13 mouse cellular contexts compared by ENCODE assay signal in genomic region chr12:92508796-92509489, GRCm38 (mm10).
DNase-seq lines count a peak whose midpoint lies in the region; ATAC-seq and TF ChIP-seq lines count a peak whose summit lies in the region.
"Had no signal": no experiment of that assay in that cellular context is flagged by ENCODE, and none has a peak within 500 bp of the region (broad histone marks: within the 10 kb centered on the region; RNA-seq: fewer than 3 reads in every experiment).

No protein-coding gene starts in this region.

- no peaks in the 10 kb centered on the region for H3K27me3 ChIP-seq in intestine, postnatal 0 days (replicated peaks; ENCODE audit: control insufficient read depth, insufficient read depth, low read length)

- TF ChIP-seq CTCF in intestine, postnatal 0 days (IDR thresholded peaks at IDR 0.05; ENCODE audit: low read depth): no peak

- intact Hi-C loops in heart, postnatal 25 days (cut with DNase I): no loop called here

- H3K27ac ChIP-seq in intestine, postnatal 0 days (ENCODE audit: low read depth, low read length): no peak overlapping the region
- H3K27ac ChIP-seq: midbrain, embryonic 10.5 days had no signal

- H3K4me2 ChIP-seq in intestine, postnatal 0 days (replicated peaks; ENCODE audit: low read depth): no peak overlapping the region
- H3K4me2 ChIP-seq: liver, embryonic 11.5 days had no signal

- no peaks in the 10 kb centered on the region for H3K4me1 ChIP-seq in intestine, postnatal 0 days (replicated peaks; ENCODE audit: control insufficient read depth, insufficient read depth, low read length)
- H3K4me1 ChIP-seq: midbrain, embryonic 10.5 days had no signal

- H3K36me3 ChIP-seq in intestine, postnatal 0 days (ENCODE audit: control insufficient read depth, insufficient read depth): no peaks in the 10 kb centered on the region
- H3K36me3 ChIP-seq: midbrain, embryonic 10.5 days had no signal

- H3K4me3 ChIP-seq in intestine, postnatal 0 days (ENCODE audit: low read depth, low read length): no peak overlapping the region
- H3K4me3 ChIP-seq: midbrain, embryonic 10.5 days had no signal

- no peak for ATAC-seq in intestine, postnatal 0 days

- H3K9ac ChIP-seq in intestine, postnatal 0 days (ENCODE audit: low read depth, low read length): no peak overlapping the region

- peak; percentile 20 for DNase-seq in adrenal gland, postnatal 10 days
- DNase-seq in adrenal gland, adult 8-10 months: no peak
- DNase-seq in heart, adult 8-10 months (ENCODE audit: low spot score): peak; percentile 15
- DNase-seq in heart, postnatal 25 days (ENCODE audit: low spot score): no peak
- peak; percentile 79 for DNase-seq in cerebellum, adult 11-12 months
- peak; percentile 9 to 12 for DNase-seq in heart, adult 9 months (ENCODE audit: low spot score in 2 of 2)
- no peak for DNase-seq in right cerebral cortex, postnatal 36 days (ENCODE audit: low spot score in 2 of 2)
- DNase-seq: adrenal gland, postnatal 36 days; kidney, postnatal 36 days; lung, postnatal 14 days had no signal

- 69% methylated on average over 5 of the region's 5 CpGs for WGBS in intestine, postnatal 0 days

- no peaks in the 10 kb centered on the region for H3K9me3 ChIP-seq in intestine, postnatal 0 days (ENCODE audit: control insufficient read depth)
- H3K9me3 ChIP-seq: midbrain, embryonic 10.5 days had no signal

Comparison
In these comparisons a context has a peak if more than half of its experiments do, and no peak if none do; other contexts are left out.
1. DNase-seq: peak in adrenal gland, postnatal 10 days (single experiment), heart, adult 8-10 months (single experiment), cerebellum, adult 11-12 months (single experiment) and heart, adult 9 months (2 of 2); none in adrenal gland, adult 8-10 months (single experiment), heart, postnatal 25 days (single experiment) and right cerebral cortex, postnatal 36 days (0 of 2).